Mouse (Mus musculus) embryonic facial prominence, embryonic 10.5 days (tissue): ENCODE data around the gene Kirrel. TPM values are rescaled to one million over a fixed set of nuclear protein-coding genes. Genes with fewer than 3 reads are reported as not detected.
"Not testable (repeated sequence)": the region's sequence is repeated elsewhere in the genome, so short reads cannot be mapped to it uniquely, and the experiment has no call there.

ENCODE experiments used
- DNase-seq: peaks from one replicate; pipeline ENCODE4 v3.0.0-alpha.2; 2017; ENCODE audit warnings: low spot score
- H3K27ac ChIP-seq: fragments of 300-500 bp; sonication (generic); replicated peaks from 2 replicates; pipeline ENCODE4 v1.5.1; 2016; ENCODE audit warnings: mild to moderate bottlenecking
- H3K27me3 ChIP-seq: fragments of 300-500 bp; sonication (generic); replicated peaks from 2 replicates; pipeline ENCODE4 v1.6.1; 2016; ENCODE audit warnings: low read depth, mild to moderate bottlenecking; ENCODE audit not compliant: poor library complexity, severe bottlenecking
- H3K36me3 ChIP-seq: fragments of 300-500 bp; sonication (generic); replicated peaks from 2 replicates; pipeline ENCODE4 v1.6.1; 2016; ENCODE audit warnings: mild to moderate bottlenecking, moderate library complexity
- H3K4me1 ChIP-seq: fragments of 300-500 bp; sonication (generic); 2 replicates; pipeline ENCODE4 v1.6.1; 2016
- H3K4me3 ChIP-seq: fragments of 300-500 bp; sonication (generic); 2 replicates; pipeline ENCODE4 v1.5.1; 2016; ENCODE audit warnings: mild to moderate bottlenecking, moderate library complexity
- H3K9me3 ChIP-seq: fragments of 300-500 bp; sonication (generic); 2 replicates; pipeline ENCODE4 v1.6.1; 2016; ENCODE audit warnings: mild to moderate bottlenecking
- WGBS: fragments of 180-500 bp; shearing (Covaris S2); methylation state at CpG from one replicate; pipeline ENCODE4 v1.1.7; 2016; 5-methylcytosine and 5-hydroxymethylcytosine counted together
- polyA plus RNA-seq: library from polyadenylated mRNA; unstranded; fragments of >200 nt; fragmentation: Nextera tagmentation; extraction: Ambion mirVana; gene quantifications from 2 replicates; pipeline ENCODE4 v1.2.1, GENCODE M21; 2016

The Kirrel gene
- polyA plus RNA-seq, 1 experiment from 2014 or later: 17.4 TPM

DNA sequence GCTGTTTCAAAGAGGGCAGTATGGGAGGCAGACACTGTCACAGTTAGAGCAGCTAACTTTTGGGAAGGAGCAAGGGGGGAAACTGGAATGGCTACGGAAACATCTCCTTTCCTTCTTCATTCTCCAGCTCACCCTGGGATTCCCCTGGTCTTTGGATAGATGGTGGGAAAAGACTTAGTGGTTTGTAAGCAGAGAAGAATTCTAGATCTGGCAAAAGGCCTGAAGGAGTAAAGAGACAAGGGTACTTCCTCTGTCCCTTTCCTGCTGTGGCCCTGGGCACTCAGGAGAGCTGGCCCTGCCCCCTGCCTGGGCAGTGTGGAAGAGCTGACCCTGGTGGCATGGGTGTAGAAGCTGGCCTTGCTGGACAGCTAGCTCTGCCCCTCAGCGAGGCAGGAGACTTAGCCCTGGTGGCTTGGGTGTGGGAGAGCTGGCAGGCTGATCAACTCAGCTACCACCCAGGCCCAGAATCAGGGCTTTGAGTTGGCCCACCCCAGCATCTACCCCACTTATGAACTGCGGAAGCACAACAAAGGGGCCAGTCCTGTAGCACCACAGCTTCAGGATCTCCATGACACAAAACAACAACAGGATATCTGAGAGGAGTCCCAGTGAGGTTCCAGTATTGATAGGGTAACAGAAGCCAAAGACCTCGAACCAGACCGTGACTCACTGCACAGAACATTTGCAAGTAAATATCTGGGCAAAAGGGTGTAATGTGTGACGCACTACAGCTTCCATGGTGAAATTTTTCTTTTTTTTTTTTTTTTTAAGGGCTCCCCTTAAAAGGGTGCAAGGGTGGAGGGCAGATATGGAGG is 58.6 kb downstream of the Kirrel start:
- H3K9me3 ChIP-seq: no peaks in the 10 kb centered on the region
- peaks cover 70% of the 10 kb centered on the region for H3K36me3 ChIP-seq
- 86% methylated on average over 6 of the region's 6 CpGs for whole genome bisulfite sequencing

DNA sequence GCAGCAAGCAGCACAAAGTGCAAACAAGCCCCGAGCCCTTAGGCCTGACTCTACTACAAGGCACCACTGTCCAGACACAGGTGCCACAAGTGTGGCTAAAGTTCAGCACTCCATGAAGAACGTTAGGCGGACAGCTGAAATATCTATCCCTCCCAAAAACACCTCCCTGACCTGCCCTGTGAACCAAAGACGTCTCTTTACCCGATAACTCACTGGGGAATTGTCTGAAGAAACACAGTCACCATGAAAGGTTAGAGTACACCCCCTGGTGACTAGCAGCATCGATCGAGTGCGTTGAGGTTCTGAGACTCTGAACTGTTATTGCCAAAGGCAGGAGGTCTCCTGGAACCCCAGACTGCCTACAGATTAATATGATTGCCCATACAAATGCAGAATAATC is 59.3 kb downstream of the Kirrel start:
- no peak for DNase-seq
- 78% methylated on average over 8 of the region's 8 CpGs for WGBS
- no peak overlapping the region for H3K27ac ChIP-seq
- no peaks in the 10 kb centered on the region for H3K9me3 ChIP-seq
- no peak overlapping the region for H3K4me3 ChIP-seq
- peaks cover 36% of the 10 kb centered on the region for H3K4me1 ChIP-seq
- H3K27me3 ChIP-seq: no peaks in the 10 kb centered on the region
- H3K36me3 ChIP-seq: peaks cover 69% of the 10 kb centered on the region

More for the DNA sequence above, 58.6 kb downstream of the Kirrel start:
- Histone ChIP-seq H3K4me3 (no peak overlapping the region), H3K27ac (peak overlapping the region; percentile 52; the same call in 1 of the 2 replicates), H3K27me3 (no peaks in the 10 kb centered on the region), H3K4me1 (peaks cover 36% of the 10 kb centered on the region)
- DNase-seq: no peak

DNA sequence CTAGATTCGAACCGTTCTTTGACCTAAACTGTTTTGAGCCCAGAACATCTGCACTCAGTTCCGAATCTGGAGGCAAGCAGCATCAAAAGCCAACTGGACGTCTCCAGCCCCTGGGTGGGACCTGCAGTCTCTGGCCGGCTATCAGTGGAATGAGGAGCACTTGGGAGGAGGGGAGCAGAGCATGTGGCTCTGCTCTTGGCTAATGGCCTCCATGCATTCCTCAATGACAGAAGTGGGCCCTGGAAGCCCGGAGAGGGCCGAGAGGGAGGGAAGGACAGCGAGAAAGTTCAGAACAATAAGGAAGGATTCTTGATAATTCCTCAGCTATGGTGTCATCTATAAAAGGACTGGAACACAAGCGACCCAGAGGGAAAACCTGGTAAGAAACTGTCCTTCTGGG is 59.7 kb downstream of the Kirrel start:
- Histone ChIP-seq H3K4me3 (no peak overlapping the region), H3K4me1 (peaks cover 36% of the 10 kb centered on the region), H3K9me3 (no peaks in the 10 kb centered on the region), H3K27me3 (no peaks in the 10 kb centered on the region), H3K27ac (peak overlapping the region; percentile 19; the same call in 1 of the 2 replicates), H3K36me3 (peaks cover 64% of the 10 kb centered on the region)
- 73% methylated on average over 9 of the region's 9 CpGs for WGBS
- DNase-seq: no peak

DNA sequence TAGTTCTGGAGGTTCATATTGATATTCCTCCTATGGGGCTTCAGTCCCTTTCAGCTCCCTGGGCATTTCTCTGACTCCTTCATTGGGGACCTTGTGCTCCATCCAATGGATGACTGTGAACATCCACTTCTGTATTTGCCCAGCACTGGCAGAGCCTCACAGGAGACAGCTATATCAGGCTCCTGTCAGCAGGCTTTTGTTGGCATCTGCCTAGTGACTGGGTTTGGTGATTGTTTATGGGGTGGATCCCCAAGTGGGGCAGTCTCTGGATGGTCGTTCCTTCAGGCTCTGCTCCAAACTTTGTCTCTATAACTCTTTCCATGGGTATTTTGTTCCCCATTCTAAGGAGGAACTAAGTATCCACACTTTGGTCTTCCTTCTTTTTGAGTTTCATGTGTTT is 60.7 kb downstream of the Kirrel start:
- WGBS: 87% methylated on average over 1 of the region's 1 CpGs
- H3K27ac ChIP-seq, H3K27me3 ChIP-seq, H3K9me3 ChIP-seq, H3K4me3 ChIP-seq, DNase-seq: not testable (repeated sequence)
- Histone ChIP-seq H3K36me3 (peaks cover 63% of the 10 kb centered on the region), H3K4me1 (peaks cover 36% of the 10 kb centered on the region)

DNA sequence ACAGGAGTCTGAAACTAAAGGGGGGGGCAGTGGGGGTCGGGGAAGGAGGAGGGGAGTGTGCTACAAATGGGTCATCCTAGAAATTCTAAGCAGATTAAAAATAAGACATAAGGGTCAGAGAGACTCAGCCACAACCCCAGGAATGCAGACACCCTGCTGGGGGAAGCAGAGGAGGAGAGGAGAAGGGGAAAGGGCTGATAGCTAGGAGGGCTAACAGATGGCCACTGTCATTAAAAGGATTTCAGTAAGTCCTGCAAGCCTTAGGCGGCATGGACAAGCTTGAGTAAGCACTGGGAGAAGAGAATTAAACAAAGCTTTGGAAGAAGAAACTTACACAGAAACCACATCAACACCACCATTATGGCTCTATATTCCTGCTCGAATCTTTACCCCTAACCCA is 62.3 kb downstream of the Kirrel start:
- 53% methylated on average over 3 of the region's 3 CpGs for WGBS
- Histone ChIP-seq H3K9me3 (no peaks in the 10 kb centered on the region), H3K4me1 (peaks cover 31% of the 10 kb centered on the region), H3K36me3 (peaks cover 57% of the 10 kb centered on the region), H3K27ac (no peak overlapping the region), H3K27me3 (no peaks in the 10 kb centered on the region), H3K4me3 (no peak overlapping the region)
- no peak for DNase-seq

DNA sequence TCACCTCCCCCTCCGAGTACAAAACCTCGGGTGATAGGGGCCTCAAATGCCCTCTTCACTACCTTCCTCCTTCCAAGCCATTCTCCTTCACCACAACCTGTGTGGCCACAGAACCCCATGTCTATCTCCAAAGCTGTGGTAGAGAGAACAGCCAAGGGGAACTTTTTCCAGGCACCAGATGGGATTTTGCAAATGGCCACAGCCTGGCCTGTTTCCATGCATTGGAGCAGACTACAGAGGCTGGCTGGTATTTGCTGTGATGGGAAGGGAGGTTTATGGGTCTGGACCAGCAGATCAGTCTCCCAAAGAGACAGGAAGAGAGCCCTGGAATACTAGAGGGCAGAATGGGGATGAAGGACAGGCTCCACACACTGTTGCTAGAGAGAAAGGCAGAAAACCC is 69.7 kb downstream of the Kirrel start:
- no peaks in the 10 kb centered on the region for H3K9me3 ChIP-seq
- H3K27ac ChIP-seq: peak overlapping the region; percentile 19; the same call in 1 of the 2 replicates
- no peak overlapping the region for H3K4me3 ChIP-seq
- H3K27me3 ChIP-seq: no peaks in the 10 kb centered on the region
- peaks cover 48% of the 10 kb centered on the region for H3K4me1 ChIP-seq
- peaks cover 49% of the 10 kb centered on the region for H3K36me3 ChIP-seq
- 80% methylated on average over 2 of the region's 2 CpGs for WGBS
- no peak for DNase-seq

DNA sequence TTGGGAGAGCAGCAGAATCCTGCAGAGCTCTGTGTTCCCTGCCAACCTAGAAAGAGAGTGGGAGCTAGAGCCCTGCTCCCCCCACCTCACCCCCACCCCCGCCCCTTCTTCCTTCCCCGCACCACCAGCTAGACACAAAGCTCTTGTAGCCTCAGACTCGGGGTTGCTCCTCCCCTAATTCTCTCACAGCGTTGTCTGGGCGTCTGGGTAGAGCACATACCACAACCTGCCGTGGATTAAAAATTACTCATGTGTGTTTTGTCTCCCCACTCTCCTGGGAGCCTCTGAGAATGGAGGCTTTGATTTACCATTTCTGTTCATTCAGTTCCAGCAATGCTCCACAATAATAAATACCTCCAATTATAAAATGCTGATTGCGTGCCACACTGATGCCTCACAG is 72.2 kb downstream of the Kirrel start:
- no peak overlapping the region for H3K4me3 ChIP-seq
- no peaks in the 10 kb centered on the region for H3K27me3 ChIP-seq
- DNase-seq: no peak
- H3K9me3 ChIP-seq: no peaks in the 10 kb centered on the region
- H3K4me1 ChIP-seq: peaks cover 73% of the 10 kb centered on the region
- WGBS: 49% methylated on average over 7 of the region's 7 CpGs
- H3K27ac ChIP-seq: peak overlapping the region; percentile 71
- H3K36me3 ChIP-seq: peaks cover 55% of the 10 kb centered on the region

DNA sequence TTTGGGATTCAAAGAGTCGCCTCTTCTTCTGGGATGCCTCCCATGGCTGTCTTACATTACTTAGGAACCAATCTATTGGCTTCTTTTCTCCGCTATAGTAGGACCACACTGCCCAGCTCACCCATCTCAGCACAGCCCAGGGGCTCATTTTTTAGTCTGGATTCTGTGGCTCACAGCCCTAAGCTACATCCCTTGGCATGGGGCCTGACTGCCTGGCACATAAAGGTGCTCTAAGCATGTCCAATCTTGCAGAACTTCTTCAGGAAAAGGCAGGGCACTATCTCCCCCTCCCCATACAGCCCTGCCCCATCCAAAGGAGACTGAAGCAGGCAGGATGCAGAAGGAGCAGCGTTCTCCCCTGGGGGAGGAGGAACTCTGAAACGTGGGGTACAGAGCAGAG is 73.6 kb downstream of the Kirrel start:
- no peaks in the 10 kb centered on the region for H3K9me3 ChIP-seq
- H3K27ac ChIP-seq: 0 out of 2 replicates have a peak overlapping the region, but pooled peaks have one; percentile 71
- DNase-seq: no peak
- H3K27me3 ChIP-seq: no peaks in the 10 kb centered on the region
- no peak overlapping the region for H3K4me3 ChIP-seq
- peaks cover 63% of the 10 kb centered on the region for H3K36me3 ChIP-seq
- peaks cover 73% of the 10 kb centered on the region for H3K4me1 ChIP-seq
- WGBS: 85% methylated on average over 4 of the region's 4 CpGs

DNA sequence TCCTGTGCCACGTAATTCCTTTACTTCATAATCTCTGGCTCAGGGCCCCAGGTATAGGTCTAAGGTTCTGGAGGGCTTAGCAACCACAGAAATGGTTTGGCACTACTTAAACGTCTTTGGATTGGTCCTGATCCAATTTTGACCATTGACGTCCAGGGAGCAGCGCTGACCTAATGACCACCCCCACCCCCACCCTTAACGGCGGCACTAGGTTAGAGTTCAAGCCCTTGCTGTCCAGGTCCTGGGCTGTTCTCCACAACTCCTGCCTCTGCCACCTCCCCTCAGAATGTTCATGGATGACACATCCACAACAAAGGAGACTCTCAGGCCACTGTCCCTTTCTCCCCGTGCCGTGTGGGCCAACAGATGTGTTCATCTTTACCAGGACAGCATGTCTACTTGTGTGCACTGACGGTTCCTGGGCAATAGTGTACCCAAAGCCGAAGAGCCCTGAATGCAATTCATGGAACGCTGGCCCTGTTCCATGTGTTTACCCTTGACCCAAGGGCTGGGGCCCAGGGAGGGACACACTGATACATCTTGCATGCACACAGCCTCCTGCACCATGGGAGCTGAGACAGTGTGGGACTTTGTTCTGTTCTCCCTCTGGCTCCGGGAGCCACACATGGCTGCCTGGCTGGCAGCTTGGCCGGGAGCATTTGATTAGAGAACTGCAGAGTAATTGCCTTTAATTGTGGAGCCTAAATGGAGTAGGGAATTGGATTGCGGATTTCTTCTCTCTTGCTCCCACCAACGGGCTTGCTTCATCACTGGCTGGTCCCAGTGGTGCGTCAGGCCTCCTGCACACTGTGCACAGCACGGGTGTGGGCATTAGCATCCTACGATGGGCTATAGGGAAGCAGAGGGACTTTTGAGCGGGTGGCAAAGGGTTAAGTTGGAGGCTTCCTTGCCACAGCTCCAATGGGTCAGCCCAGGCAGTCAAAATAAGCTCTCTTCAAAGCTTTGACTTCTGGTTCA is 76.3 kb downstream of the Kirrel start:
- Histone ChIP-seq H3K4me1 (peaks cover 67% of the 10 kb centered on the region), H3K36me3 (peaks cover 71% of the 10 kb centered on the region), H3K9me3 (no peaks in the 10 kb centered on the region), H3K4me3 (no peak overlapping the region), H3K27me3 (no peaks in the 10 kb centered on the region), H3K27ac (peak overlapping the region; percentile 63)
- WGBS: 73% methylated on average over 19 of the region's 19 CpGs
- DNase-seq: peak; percentile 40

DNA sequence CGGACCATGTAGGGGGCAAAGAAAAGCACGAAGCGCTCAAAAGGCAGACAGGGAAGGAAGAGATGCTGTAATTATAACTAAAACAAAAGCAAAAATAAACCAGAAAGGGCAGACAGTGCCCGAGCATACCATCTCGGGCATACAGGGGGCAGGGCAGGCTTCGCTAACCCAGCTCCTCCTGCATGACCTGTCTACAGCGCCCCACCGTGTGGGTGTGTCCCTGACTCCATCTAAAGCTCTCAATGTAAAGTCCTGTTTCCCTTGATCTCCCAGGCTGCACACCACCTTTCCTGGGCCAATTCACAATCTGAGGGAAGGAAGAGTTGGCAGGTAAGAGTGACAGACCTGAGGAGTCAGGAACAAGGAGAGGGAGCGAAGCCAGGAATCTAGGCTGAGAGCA is 77.3 kb downstream of the Kirrel start:
- WGBS: 94% methylated on average over 9 of the region's 9 CpGs
- peaks cover 79% of the 10 kb centered on the region for H3K36me3 ChIP-seq

DNA sequence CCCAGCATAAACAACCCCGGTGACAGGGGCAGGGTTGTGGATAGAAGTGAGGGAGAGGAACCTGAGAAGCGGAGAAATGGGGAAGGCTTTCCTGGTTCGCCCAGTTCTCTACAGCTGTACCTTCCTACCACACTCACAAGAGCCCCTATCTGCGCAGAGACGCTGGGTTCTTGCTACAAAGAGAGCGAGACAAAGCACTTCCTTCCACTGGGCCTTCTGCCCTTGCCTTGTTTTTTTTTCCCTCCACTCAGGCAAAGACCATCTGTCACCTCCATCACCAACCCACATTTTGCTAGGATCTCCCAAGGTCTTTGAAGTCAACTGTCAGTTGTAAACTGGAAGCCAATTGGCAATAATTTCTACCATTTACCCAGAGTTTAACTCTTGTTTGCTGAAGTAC is 80.8 kb downstream of the Kirrel start:
- DNase-seq: no peak
- peaks cover 95% of the 10 kb centered on the region for H3K36me3 ChIP-seq
- no peaks in the 10 kb centered on the region for H3K27me3 ChIP-seq
- H3K4me3 ChIP-seq: no peak overlapping the region
- peak overlapping the region; percentile 54; the same call in 1 of the 2 replicates for H3K27ac ChIP-seq
- 75% methylated on average over 6 of the region's 6 CpGs for WGBS
- H3K4me1 ChIP-seq: peaks cover 22% of the 10 kb centered on the region
- no peaks in the 10 kb centered on the region for H3K9me3 ChIP-seq

More for the DNA sequence above, 77.3 kb downstream of the Kirrel start:
- Histone ChIP-seq H3K4me1 (peaks cover 56% of the 10 kb centered on the region), H3K9me3 (no peaks in the 10 kb centered on the region), H3K27ac (peak overlapping the region; percentile 63; the same call in 1 of the 2 replicates), H3K27me3 (no peaks in the 10 kb centered on the region), H3K4me3 (no peak overlapping the region)
- DNase-seq: no peak

DNA sequence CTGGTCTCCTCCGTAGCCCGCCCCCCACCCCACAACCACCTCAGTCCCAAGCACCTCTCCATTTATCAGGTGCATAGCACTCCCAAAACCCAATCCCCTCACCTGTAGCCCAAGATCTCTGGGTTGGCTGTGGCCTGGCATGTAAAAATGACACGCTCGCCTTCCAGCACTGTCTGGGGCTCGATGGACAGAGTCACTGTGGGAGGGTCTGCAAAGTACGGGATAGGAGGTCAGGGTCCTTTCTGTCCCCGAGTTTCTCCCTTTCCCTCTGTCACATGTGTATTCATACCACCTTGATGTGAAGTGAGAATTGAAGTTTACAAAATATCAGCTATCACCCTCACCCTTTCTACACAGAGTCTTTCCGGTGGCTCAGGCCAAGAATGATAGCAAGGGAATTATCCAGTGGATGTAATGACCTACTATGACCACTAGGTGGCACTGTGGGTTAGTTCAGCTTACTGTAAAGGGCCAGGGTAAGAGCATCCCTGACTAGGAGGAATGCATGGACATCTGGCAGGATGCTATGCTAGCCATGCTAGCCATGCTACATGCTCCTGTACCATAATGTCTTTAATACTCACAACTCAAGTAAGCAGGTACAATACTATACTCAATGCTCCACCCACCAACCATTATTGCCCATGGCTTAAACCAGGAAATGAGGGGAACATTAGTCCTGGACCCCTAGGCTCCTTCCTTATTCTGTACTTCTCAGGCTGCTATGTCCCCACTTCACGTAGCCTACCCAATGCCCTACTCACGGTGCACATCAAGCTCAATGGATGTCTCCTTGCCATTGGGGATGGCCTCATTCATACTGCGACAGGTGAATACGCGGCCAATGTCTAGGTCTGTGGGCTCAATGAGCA is 84.6 kb downstream of the Kirrel start:
- Histone ChIP-seq H3K27ac (no peak overlapping the region), H3K27me3 (no peaks in the 10 kb centered on the region), H3K9me3 (no peaks in the 10 kb centered on the region), H3K36me3 (peaks cover 95% of the 10 kb centered on the region), H3K4me3 (no peak overlapping the region), H3K4me1 (0 out of 2 replicates have a peak, but pooled peaks cover 9% of the 10 kb centered on the region)
- DNase-seq: peak; percentile 65
- 79% methylated on average over 13 of the region's 13 CpGs for WGBS
